Mouse (Mus musculus): ENCODE measurements around the gene Olfr402. TPM values are rescaled to one million over a fixed set of nuclear protein-coding genes. Genes with fewer than 3 reads are reported as not detected.
"Not testable (repeated sequence)": the region's sequence is repeated elsewhere in the genome, so short reads cannot be mapped to it uniquely, and the experiment has no call there.

Gene Olfr402
- not detected in 2 replicates for polyA plus RNA-seq (2015; fragmentation: Nextera tagmentation; extraction: Ambion mirVana)

DNA sequence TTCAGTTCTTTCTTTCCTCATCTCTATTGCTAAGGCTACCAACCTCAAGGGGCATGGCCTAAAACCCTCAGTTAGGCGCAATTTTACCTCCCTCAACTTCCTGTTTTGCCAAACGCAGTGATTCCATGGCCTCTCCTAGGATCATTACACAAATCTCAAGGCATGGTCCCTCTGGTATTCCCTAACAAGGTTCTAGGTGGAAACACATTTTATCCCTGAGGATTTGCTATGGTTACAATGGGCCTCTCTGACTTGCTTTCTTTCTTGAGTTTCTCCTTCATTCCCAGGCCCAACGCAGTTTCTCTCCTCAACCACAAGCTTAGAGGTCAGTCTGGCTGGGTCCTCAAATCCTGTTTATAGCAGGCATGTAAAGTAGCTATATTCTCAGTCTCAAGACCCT lies at the start of gene Olfr402:
Gene Olfr402, plus strand, starts transcription at position 301 of the 400 bp plus-strand sequence.
- H3K4me2 ChIP-seq = no peak within 1 kb of the TSS
- H3K9ac ChIP-seq = no peak within 1 kb of the TSS
- H3K4me1 ChIP-seq = no peaks in the 10 kb centered on the region
- no peak for ATAC-seq (ENCODE audit: borderline replicate concordance, extremely low read depth, low FRiP score, low TSS enrichment)
- no peak within 1 kb of the TSS for H3K4me3 ChIP-seq
- H3K9me3 ChIP-seq = no peaks in the 10 kb centered on the region
- H3K36me3 ChIP-seq = no peaks in the 10 kb centered on the region
- WGBS = 59% methylated on average over 3 of the region's 3 CpGs
- no peaks in the 10 kb centered on the region for H3K27me3 ChIP-seq
- no peak within 1 kb of the TSS for H3K27ac ChIP-seq

DNA sequence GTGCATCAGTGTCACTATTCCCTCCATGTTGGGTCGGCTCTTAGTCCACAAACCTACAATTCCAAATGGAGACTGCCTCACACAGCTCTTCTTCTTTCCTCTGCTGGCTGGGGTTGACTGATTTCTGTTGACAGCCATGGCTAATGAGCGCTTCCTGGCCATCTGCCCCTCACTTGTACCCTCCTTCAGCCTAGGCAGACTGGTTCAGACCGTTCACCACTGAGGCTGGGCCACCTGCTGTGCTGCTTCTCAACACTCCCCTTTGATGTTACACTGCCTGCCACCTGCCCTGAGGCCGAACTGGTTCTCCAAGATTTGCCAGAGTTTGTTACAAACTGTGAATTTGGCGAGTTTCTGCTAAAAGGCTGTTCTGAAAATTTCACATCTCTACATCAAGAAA lies 48.3 kb upstream of the Olfr402 start:
- H3K36me3 ChIP-seq = no peaks in the 10 kb centered on the region
- H3K27ac ChIP-seq = no peak overlapping the region
- no peaks in the 10 kb centered on the region for H3K4me1 ChIP-seq
- 0 out of 2 replicates have a peak, but pooled peaks cover under 1% of the 10 kb centered on the region for H3K9me3 ChIP-seq
- no peak overlapping the region for H3K9ac ChIP-seq
- no peak overlapping the region for H3K4me3 ChIP-seq
- WGBS = 25% methylated on average over 5 of the region's 5 CpGs
- no peaks in the 10 kb centered on the region for H3K27me3 ChIP-seq
- no peak overlapping the region for H3K4me2 ChIP-seq
- no peak for ATAC-seq (ENCODE audit: borderline replicate concordance, extremely low read depth, low FRiP score, low TSS enrichment)

- Histone ChIP-seq H3K9me3 (0 out of 2 replicates have a peak, but pooled peaks cover 6% of the 10 kb centered on the region), H3K27ac (no peak within 1 kb of the TSS), H3K27me3 (no peaks in the 10 kb centered on the region), H3K9ac (no peak within 1 kb of the TSS), H3K36me3 (no peaks in the 10 kb centered on the region), H3K4me2 (no peak within 1 kb of the TSS), H3K4me1 (no peaks in the 10 kb centered on the region), H3K4me3 (no peak within 1 kb of the TSS)
- ATAC-seq (ENCODE audit: borderline replicate concordance, extremely low read depth, low FRiP score, low TSS enrichment) = no peak
Measured at GRCm38 (mm10) chr11:74113412-74113811, 39.9 kb upstream of the Olfr402 start, which contains the start of gene Olfr401. TSS of gene Olfr401 (plus strand) at chr11:74113712.

GRCm38 (mm10) chr11:74140001-74140400 lies 13.3 kb upstream of the Olfr402 start:
- not testable (repeated sequence) for H3K9ac ChIP-seq; H3K36me3 ChIP-seq; H3K27me3 ChIP-seq; H3K27ac ChIP-seq; H3K4me1 ChIP-seq; ATAC-seq (ENCODE audit: borderline replicate concordance, extremely low read depth, low FRiP score, low TSS enrichment); H3K4me3 ChIP-seq; H3K4me2 ChIP-seq; H3K9me3 ChIP-seq
- 21% methylated on average over 1 of the region's 1 CpGs for WGBS

DNA sequence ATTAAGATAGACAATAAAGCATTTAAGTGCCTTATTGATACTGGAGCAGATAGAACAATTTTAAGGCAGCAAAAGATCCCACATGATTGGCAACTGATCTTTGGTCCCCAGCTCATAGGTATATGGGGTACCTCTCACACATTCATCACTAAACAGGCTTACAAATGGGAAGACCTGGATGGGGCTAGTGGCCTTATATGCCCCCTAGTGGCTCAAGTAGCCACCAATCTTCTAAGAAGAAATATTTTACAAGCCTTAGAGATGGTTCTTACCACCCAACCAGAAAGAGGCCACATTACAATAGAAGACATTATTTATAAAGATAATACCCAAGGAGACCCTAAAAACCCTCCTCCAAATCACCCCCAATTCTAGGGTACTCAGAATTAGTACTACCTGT lies 7.5 kb upstream of the Olfr402 start:
- no peak overlapping the region for H3K27ac ChIP-seq
- no peaks in the 10 kb centered on the region for H3K9me3 ChIP-seq
- H3K9ac ChIP-seq = no peak overlapping the region
- H3K4me3 ChIP-seq = no peak overlapping the region
- H3K36me3 ChIP-seq = no peaks in the 10 kb centered on the region
- no peaks in the 10 kb centered on the region for H3K4me1 ChIP-seq
- H3K27me3 ChIP-seq = no peaks in the 10 kb centered on the region
- ATAC-seq (ENCODE audit: borderline replicate concordance, extremely low read depth, low FRiP score, low TSS enrichment) = no peak
- H3K4me2 ChIP-seq = no peak overlapping the region

DNA sequence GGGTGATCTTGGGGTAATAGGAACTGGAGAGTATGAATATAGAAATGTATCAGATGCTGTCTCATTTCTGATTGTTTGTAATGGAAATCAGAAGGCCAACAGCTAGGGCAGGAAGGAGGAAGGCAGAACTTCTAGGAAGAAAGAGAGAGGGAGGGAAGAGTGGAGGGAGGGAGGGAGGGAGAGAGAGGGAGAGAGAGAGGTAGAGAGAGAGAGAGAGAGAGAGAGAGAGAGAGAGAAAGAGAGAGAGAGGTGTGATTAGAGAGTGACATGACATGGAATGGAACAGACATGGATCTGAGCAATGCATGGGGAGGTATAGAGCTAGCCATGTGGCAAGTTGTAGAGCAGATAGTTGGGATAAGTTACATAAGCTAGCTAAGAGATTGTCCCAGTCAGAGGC lies 15.4 kb downstream of the Olfr402 start:
- Histone ChIP-seq H3K9me3 (no peaks in the 10 kb centered on the region), H3K27me3 (no peaks in the 10 kb centered on the region), H3K9ac (no peak overlapping the region), H3K4me3 (no peak overlapping the region), H3K4me2 (no peak overlapping the region), H3K4me1 (no peaks in the 10 kb centered on the region), H3K36me3 (no peaks in the 10 kb centered on the region), H3K27ac (no peak overlapping the region)
- no peak for ATAC-seq (ENCODE audit: borderline replicate concordance, extremely low read depth, low FRiP score, low TSS enrichment)

GRCm38 (mm10) chr11:74183168-74183567 lies 29.8 kb downstream of the Olfr402 start:
- Histone ChIP-seq H3K9ac (no peak overlapping the region), H3K4me2 (no peak overlapping the region), H3K36me3 (no peaks in the 10 kb centered on the region), H3K4me3 (no peak overlapping the region), H3K27me3 (no peaks in the 10 kb centered on the region), H3K27ac (no peak overlapping the region), H3K4me1 (no peaks in the 10 kb centered on the region), H3K9me3 (no peaks in the 10 kb centered on the region)
- 78% methylated on average over 4 of the region's 4 CpGs for WGBS
- ATAC-seq (ENCODE audit: borderline replicate concordance, extremely low read depth, low FRiP score, low TSS enrichment) = no peak

DNA sequence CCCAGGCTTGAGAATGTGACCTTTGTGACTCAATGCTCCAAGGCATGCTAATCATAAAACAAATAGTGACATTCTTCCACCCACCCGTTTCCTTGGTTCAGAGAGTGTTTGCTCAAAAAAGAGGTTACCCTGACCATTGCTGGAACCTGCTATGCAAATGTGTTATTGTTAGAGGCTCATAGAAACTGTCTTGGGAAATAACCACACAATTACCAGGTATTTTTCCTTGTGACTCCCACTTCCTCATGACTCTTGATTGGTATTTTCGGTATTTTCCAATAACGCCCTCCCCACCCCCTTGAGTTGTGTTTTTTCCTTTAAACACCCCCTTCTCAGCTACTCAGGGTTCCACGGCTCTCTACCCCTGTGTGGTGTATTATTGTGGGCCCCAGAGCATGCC lies 30.4 kb downstream of the Olfr402 start:
- Histone ChIP-seq H3K9ac (no peak overlapping the region), H3K27ac (no peak overlapping the region), H3K9me3 (no peaks in the 10 kb centered on the region), H3K4me3 (no peak overlapping the region), H3K36me3 (no peaks in the 10 kb centered on the region), H3K4me2 (no peak overlapping the region), H3K4me1 (no peaks in the 10 kb centered on the region), H3K27me3 (no peaks in the 10 kb centered on the region)
- WGBS = 67% methylated on average over 4 of the region's 4 CpGs
- ATAC-seq (ENCODE audit: borderline replicate concordance, extremely low read depth, low FRiP score, low TSS enrichment) = no peak

- H3K36me3 ChIP-seq = no peaks in the 10 kb centered on the region
- no peak within 1 kb of the TSS for H3K4me3 ChIP-seq
- H3K27me3 ChIP-seq = no peaks in the 10 kb centered on the region
- no peaks in the 10 kb centered on the region for H3K9me3 ChIP-seq
- H3K4me2 ChIP-seq = no peak within 1 kb of the TSS
- H3K4me1 ChIP-seq = no peaks in the 10 kb centered on the region
- no peak for ATAC-seq (ENCODE audit: borderline replicate concordance, extremely low read depth, low FRiP score, low TSS enrichment)
- H3K9ac ChIP-seq = no peak within 1 kb of the TSS
- H3K27ac ChIP-seq = no peak within 1 kb of the TSS
Measured at GRCm38 (mm10) chr11:74185949-74186348, 32.6 kb downstream of the Olfr402 start, which contains the start of gene Olfr403. TSS of gene Olfr403 (plus strand) at chr11:74186249.

Other genes starting within 250 kb of the Olfr402 start
- not detected in 2 replicates for gene Olfr395, start 244.2 kb upstream of the Olfr402 start, polyA plus RNA-seq (2015; fragmentation: Nextera tagmentation; extraction: Ambion mirVana)
- gene Olfr23, start 216.9 kb upstream of the Olfr402 start, polyA plus RNA-seq (2015; fragmentation: Nextera tagmentation; extraction: Ambion mirVana) = not detected in 2 replicates
- not detected in 2 replicates for gene Olfr397, start 192.7 kb upstream of the Olfr402 start, polyA plus RNA-seq (2015; fragmentation: Nextera tagmentation; extraction: Ambion mirVana)
- not detected in 2 replicates for gene Olfr398, start 163.1 kb upstream of the Olfr402 start, polyA plus RNA-seq (2015; fragmentation: Nextera tagmentation; extraction: Ambion mirVana)
- not detected in 2 replicates for gene Olfr139, start 97.0 kb upstream of the Olfr402 start, polyA plus RNA-seq (2015; fragmentation: Nextera tagmentation; extraction: Ambion mirVana)
- not detected in 2 replicates for gene Olfr399, start 96.9 kb upstream of the Olfr402 start, polyA plus RNA-seq (2015; fragmentation: Nextera tagmentation; extraction: Ambion mirVana)
- gene Zfp616, start 83.6 kb upstream of the Olfr402 start, polyA plus RNA-seq (2015; fragmentation: Nextera tagmentation; extraction: Ambion mirVana) = not detected in 2 replicates
- gene Olfr401, start 39.8 kb upstream of the Olfr402 start, polyA plus RNA-seq (2015; fragmentation: Nextera tagmentation; extraction: Ambion mirVana) = not detected in 2 replicates
- not detected in 2 replicates for gene Olfr403, start 32.7 kb downstream of the Olfr402 start, polyA plus RNA-seq (2015; fragmentation: Nextera tagmentation; extraction: Ambion mirVana)
- not detected in 2 replicates for gene Olfr43, start 57.9 kb downstream of the Olfr402 start, polyA plus RNA-seq (2015; fragmentation: Nextera tagmentation; extraction: Ambion mirVana)
- gene Olfr406, start 106.3 kb downstream of the Olfr402 start, polyA plus RNA-seq (2015; fragmentation: Nextera tagmentation; extraction: Ambion mirVana) = not detected in 2 replicates
- not detected in 2 replicates for gene Olfr59, start 130.2 kb downstream of the Olfr402 start, polyA plus RNA-seq (2015; fragmentation: Nextera tagmentation; extraction: Ambion mirVana)
- not detected in 2 replicates for gene Olfr410, start 184.5 kb downstream of the Olfr402 start, polyA plus RNA-seq (2015; fragmentation: Nextera tagmentation; extraction: Ambion mirVana)
- gene Olfr411, start 199.1 kb downstream of the Olfr402 start, polyA plus RNA-seq (2015; fragmentation: Nextera tagmentation; extraction: Ambion mirVana) = not detected in 2 replicates
- not detected in 2 replicates for gene Olfr412, start 208.5 kb downstream of the Olfr402 start, polyA plus RNA-seq (2015; fragmentation: Nextera tagmentation; extraction: Ambion mirVana)